15 mouse cellular contexts compared by ENCODE assay signal in genomic region chr3:143512517-143513249, GRCm38 (mm10).
"Had no signal": no experiment of that assay in that cellular context is flagged by ENCODE, and none has a peak within 500 bp of the region (broad histone marks: within the 10 kb centered on the region; RNA-seq: fewer than 3 reads in every experiment).

No protein-coding gene starts in this region.

- H3K9ac ChIP-seq: limb, embryonic 13.5 days; liver, embryonic 14.5 days; midbrain, embryonic 13.5 days; neural tube, embryonic 15.5 days; stomach, embryonic 15.5 days had no signal

- H3K4me2 ChIP-seq: limb, embryonic 13.5 days; midbrain, embryonic 13.5 days; neural tube, embryonic 15.5 days; stomach, embryonic 15.5 days had no signal

- H3K27me3 ChIP-seq: limb, embryonic 13.5 days; midbrain, embryonic 13.5 days; neural tube, embryonic 15.5 days; stomach, embryonic 15.5 days had no signal

- H3K9me3 ChIP-seq: limb, embryonic 13.5 days; midbrain, embryonic 13.5 days; neural tube, embryonic 15.5 days; stomach, embryonic 15.5 days had no signal

- H3K27ac ChIP-seq: layer of hippocampus, adult 2 months; limb, embryonic 13.5 days; liver, embryonic 14.5 days; midbrain, embryonic 13.5 days; neural tube, embryonic 15.5 days; stomach, embryonic 15.5 days had no signal

- DNase-seq: kidney, adult 9 months; kidney, postnatal 10 days; kidney, postnatal 4 days; left cerebral cortex, postnatal 4 days; lung, adult 18-20 months; right cerebral cortex, postnatal 4 days; spleen, adult 18-20 months; thymus, postnatal 36 days had no signal

- H3K36me3 ChIP-seq: limb, embryonic 13.5 days; midbrain, embryonic 13.5 days; neural tube, embryonic 15.5 days; stomach, embryonic 15.5 days had no signal

- H3K4me1 ChIP-seq: midbrain, embryonic 13.5 days; stomach, embryonic 15.5 days had no signal

- H3K4me3 ChIP-seq: layer of hippocampus, adult 2 months; limb, embryonic 13.5 days; midbrain, embryonic 13.5 days; myocyte; neural tube, embryonic 15.5 days; stomach, embryonic 15.5 days had no signal

- ATAC-seq: midbrain, embryonic 13.5 days had no signal
